Mouse (Mus musculus) kidney, adult 2 months (tissue): ENCODE results near the gene Tekt5. TPM values are rescaled to one million over a fixed set of nuclear protein-coding genes. Genes with fewer than 3 reads are reported as not detected.

Experiments
- DNase-seq: peaks from one replicate; pipeline ENCODE4 v3.0.0; 2021
- H3K27ac ChIP-seq: fragments of 200-500 bp; 2 replicates; pipeline ENCODE4 v1.5.1; 2012; ENCODE audit warnings: low read depth, low read length, control low read depth, inconsistent platforms; ENCODE audit not compliant: insufficient read depth
- H3K27me3 ChIP-seq: fragments of 200-500 bp; replicated peaks from 2 replicates; pipeline ENCODE4 v1.6.1; 2012; ENCODE audit warnings: mild to moderate bottlenecking, moderate library complexity, low read length, inconsistent platforms; ENCODE audit not compliant: control insufficient read depth, insufficient read depth
- H3K36me3 ChIP-seq: fragments of 200-500 bp; 2 replicates; pipeline ENCODE4 v1.6.1; 2012; ENCODE audit warnings: mild to moderate bottlenecking, moderate library complexity, low read length, inconsistent platforms; ENCODE audit not compliant: control insufficient read depth, insufficient read depth
- H3K4me1 ChIP-seq: fragments of 200-500 bp; 2 replicates; pipeline ENCODE4 v1.6.1; 2011; ENCODE audit warnings: low read length; ENCODE audit not compliant: control insufficient read depth, insufficient read depth
- H3K4me3 ChIP-seq: fragments of 200-500 bp; 2 replicates; pipeline ENCODE4 v1.5.1; 2011; ENCODE audit warnings: mild to moderate bottlenecking, low read depth, low read length, control low read depth; ENCODE audit not compliant: insufficient read depth
- CTCF ChIP-seq: fragments of 200-500 bp; conservative IDR thresholded peaks from 2 replicates; pipeline ENCODE4 v1.5.1; 2011; ENCODE audit warnings: low read depth, mild to moderate bottlenecking, control low read depth, low read length, moderate library complexity, mixed read lengths; ENCODE audit not compliant: insufficient read depth, insufficient read length
- POLR2A ChIP-seq: fragments of 200-500 bp; IDR thresholded peaks from one replicate; pipeline ENCODE4 v1.6.1; 2011; ENCODE audit warnings: low read depth, low read length, control low read depth
- WGBS: fragments of 180-500 bp; shearing (Covaris S2); methylation state at CpG from one replicate; pipeline ENCODE4 v1.1.7; 2018; 5-methylcytosine and 5-hydroxymethylcytosine counted together
- polyA plus RNA-seq: library from polyadenylated mRNA; depleted of rRNA; stranded (reverse); fragments of >200 nt; gene quantifications from 2 replicates; pipeline ENCODE4 v1.2.3, GENCODE M21; 2012

The Tekt5 gene
- polyA plus RNA-seq, 1 experiment = 0.64 TPM

- DNase-seq = no peak
- no peaks in the 10 kb centered on the region for H3K27me3 ChIP-seq
- TF ChIP-seq CTCF = no peak
- no peak for TF ChIP-seq POLR2A
- H3K36me3 ChIP-seq = no peaks in the 10 kb centered on the region
- WGBS = 76% methylated on average over 2 of the region's 2 CpGs
- H3K27ac ChIP-seq = no peak overlapping the region
- H3K4me1 ChIP-seq = no peaks in the 10 kb centered on the region
- no peak overlapping the region for H3K4me3 ChIP-seq
Observed at GRCm38 (mm10) chr16:10335953-10336352, 59.3 kb downstream of the Tekt5 start.

DNA sequence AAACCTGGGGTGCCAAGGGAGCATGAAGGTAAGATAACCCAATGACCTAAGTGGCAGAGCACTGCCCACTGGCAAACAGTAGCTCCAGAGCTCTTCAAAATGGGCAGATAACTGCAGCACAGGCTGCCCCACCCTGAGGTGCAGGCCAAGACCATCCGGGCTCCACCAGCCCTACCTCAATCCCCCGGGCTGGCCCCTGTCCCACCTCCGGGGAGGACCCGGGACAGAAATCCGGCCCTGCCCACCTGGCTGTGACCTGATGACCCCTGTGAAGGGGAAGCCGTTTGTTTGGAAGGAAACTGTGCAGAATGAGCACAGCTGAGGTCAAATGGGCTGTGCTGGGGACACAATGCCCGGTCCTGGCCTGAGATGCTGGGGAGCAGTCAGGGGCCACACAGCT lies 62.6 kb downstream of the Tekt5 start:
- H3K4me1 ChIP-seq = peaks cover 3% of the 10 kb centered on the region; the same call in 1 of the 2 replicates
- peak; percentile 24 for DNase-seq
- WGBS = 48% methylated on average over 7 of the region's 7 CpGs
- no peaks in the 10 kb centered on the region for H3K36me3 ChIP-seq
- H3K27ac ChIP-seq = no peak overlapping the region
- no peak for TF ChIP-seq CTCF
- no peak for TF ChIP-seq POLR2A
- H3K4me3 ChIP-seq = no peak overlapping the region
- no peaks in the 10 kb centered on the region for H3K27me3 ChIP-seq

DNA sequence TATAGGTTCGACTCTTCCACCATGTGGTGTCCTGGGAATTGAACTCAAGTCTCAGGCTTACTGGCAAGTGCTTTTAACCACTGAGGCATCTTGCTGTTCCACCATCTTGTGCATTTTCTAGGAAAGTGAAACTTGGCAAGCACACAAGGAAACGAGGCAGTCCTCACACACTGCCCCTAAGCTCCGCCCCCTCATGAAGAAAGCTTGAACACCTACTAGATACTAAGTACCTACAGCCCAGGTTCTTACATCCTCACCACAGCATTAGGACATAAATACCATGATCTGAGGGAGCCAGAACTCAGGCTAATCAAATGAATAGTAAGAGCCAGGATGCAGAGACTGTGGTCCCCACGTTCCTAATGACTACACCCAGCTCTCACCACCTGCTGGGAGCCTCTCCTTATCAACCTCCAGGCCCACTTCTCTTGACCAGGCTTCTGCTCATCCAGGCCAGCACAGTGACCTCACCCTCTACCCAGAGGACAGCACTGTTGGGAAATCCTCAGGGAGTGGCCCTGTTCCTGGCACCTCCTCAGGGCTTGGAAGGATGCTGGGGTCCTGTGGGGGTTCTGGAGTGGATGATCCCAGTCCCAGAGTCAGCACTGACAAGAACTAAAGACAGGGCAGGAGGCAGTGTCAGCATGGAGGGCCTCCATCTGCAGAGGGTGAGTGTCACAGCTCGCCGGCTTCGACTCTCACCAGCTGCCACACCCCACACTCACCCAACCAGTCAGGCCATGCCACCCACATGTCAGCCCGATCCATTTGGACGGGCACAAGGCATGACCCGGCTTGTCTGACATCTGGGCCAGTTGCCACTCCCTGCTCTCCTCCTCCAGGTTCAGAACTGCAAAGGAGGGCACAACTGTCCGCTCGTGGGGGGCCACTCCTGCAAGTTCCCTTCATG lies 64.4 kb downstream of the Tekt5 start:
- no peak overlapping the region for H3K27ac ChIP-seq
- no peak for DNase-seq

GRCm38 (mm10) chr16:10327563-10328333 lies 67.5 kb downstream of the Tekt5 start:
- Histone ChIP-seq H3K27ac (no peak overlapping the region), H3K4me1 (peaks cover 5% of the 10 kb centered on the region; the same call in 1 of the 2 replicates)

More for the DNA sequence above, 64.4 kb downstream of the Tekt5 start:
- H3K36me3 ChIP-seq = no peaks in the 10 kb centered on the region
- no peaks in the 10 kb centered on the region for H3K27me3 ChIP-seq
- H3K4me3 ChIP-seq = no peak overlapping the region
- peaks cover 5% of the 10 kb centered on the region; the same call in 1 of the 2 replicates for H3K4me1 ChIP-seq
- 60% methylated on average over 12 of the region's 12 CpGs for WGBS
- no peak for TF ChIP-seq CTCF
- TF ChIP-seq POLR2A = no peak

DNA sequence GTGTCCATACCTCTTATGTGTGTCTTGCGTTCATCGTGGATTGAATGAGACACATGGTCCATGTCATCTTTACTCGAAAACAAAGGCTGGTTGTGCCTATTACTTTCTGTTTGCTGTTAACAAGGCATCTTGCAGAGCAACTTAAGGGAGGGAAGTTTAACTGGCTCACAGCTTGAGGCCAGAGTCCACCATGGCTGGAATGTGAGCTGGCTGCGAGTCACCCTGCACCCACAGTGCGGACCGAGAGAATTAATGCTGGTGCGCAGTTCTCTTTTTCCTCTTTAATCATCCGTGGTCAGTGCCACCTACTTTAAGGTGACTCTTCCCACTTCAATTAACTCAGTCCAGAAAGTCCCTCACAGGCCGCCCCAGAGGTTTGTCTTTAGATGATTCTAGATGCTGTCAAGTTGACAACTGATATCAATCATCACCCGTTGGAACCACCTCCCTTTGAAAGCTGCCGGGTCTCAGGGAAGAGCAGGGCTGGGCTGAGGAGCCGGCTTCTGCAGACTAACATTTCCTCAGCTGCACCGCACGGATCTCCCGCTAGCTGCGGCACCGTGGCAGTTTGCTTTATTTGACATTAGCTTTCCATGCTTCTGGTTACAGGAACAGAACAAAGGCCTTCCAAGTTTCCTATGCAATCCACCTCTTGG lies 75.2 kb downstream of the Tekt5 start:
- no peak overlapping the region for H3K4me3 ChIP-seq
- H3K27ac ChIP-seq = no peak overlapping the region
- no peak for TF ChIP-seq POLR2A
- TF ChIP-seq CTCF = no peak
- 43% methylated on average over 17 of the region's 17 CpGs for WGBS
- H3K36me3 ChIP-seq = no peaks in the 10 kb centered on the region
- H3K4me1 ChIP-seq = no peaks in the 10 kb centered on the region
- peak; percentile 57 for DNase-seq
- no peaks in the 10 kb centered on the region for H3K27me3 ChIP-seq

More at GRCm38 (mm10) chr16:10327563-10328333, 67.5 kb downstream of the Tekt5 start:
- DNase-seq = peak; percentile 50
- no peaks in the 10 kb centered on the region for H3K27me3 ChIP-seq
- TF ChIP-seq POLR2A (no peak), CTCF (no peak)
- H3K4me3 ChIP-seq = no peak overlapping the region
- 32% methylated on average over 13 of the region's 13 CpGs for WGBS
- no peaks in the 10 kb centered on the region for H3K36me3 ChIP-seq

GRCm38 (mm10) chr16:10317197-10317544 lies 78.1 kb downstream of the Tekt5 start:
- no peak for TF ChIP-seq POLR2A
- no peak for TF ChIP-seq CTCF
- 74% methylated on average over 4 of the region's 4 CpGs for WGBS
- DNase-seq = no peak
- Histone ChIP-seq H3K4me3 (no peak overlapping the region), H3K4me1 (no peaks in the 10 kb centered on the region), H3K27me3 (0 out of 2 replicates have a peak, but pooled peaks cover 1% of the 10 kb centered on the region), H3K27ac (no peak overlapping the region), H3K36me3 (no peaks in the 10 kb centered on the region)
